Mouse (Mus musculus): Measurements from ENCODE around the gene Nhsl2. TPM values are rescaled to one million over a fixed set of nuclear protein-coding genes. Genes with fewer than 3 reads are reported as not detected.
A peak's percentile ranks its signal among the peaks of the same experiment; 100 is the strongest.
"Not testable (repeated sequence)": the region's sequence is repeated elsewhere in the genome, so short reads cannot be mapped to it uniquely, and the experiment has no call there.

Gene Nhsl2
- polyA plus RNA-seq, 1 experiment = 1.8 TPM

DNA sequence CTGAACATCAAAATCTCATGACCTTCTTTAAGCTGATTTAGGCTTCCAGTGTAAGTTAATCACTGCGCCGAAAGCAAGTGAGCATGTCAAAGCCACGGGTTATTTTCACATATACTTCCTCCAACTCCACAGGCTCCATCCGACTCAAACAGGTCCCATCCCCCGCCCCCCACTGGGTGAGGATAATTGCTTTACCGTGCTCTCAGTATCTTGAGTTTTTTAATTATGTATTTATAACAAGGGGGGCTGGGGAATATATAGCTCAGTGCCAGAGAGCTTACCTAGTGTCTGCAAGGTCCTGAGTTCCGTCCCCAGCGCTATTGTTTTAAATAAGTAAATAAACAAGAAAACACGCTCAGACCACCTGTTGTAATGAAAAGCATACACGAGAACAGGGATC, 231.9 kb downstream of the Nhsl2 start:
- TF ChIP-seq POLR2A (IDR thresholded peaks at IDR 0.05; ENCODE audit: low read depth, low read length) (no peak), CTCF (IDR thresholded peaks at IDR 0.05; ENCODE audit: extremely low read depth, insufficient read length, insufficient replicate concordance, low read depth, low read length) (no peak)
- H3K27ac ChIP-seq (ENCODE audit: insufficient read depth, low read depth, low read length) = no peak overlapping the region
- H3K27me3 ChIP-seq (ENCODE audit: control insufficient read depth, insufficient read depth, low read length) = no peaks in the 10 kb centered on the region
- WGBS = 62% methylated on average over 10 of the region's 10 CpGs
- no peaks in the 10 kb centered on the region for H3K36me3 ChIP-seq (ENCODE audit: control insufficient read depth, insufficient read depth, low read length)
- no peaks in the 10 kb centered on the region; the same call in 1 of the 2 replicates for H3K4me1 ChIP-seq (ENCODE audit: control insufficient read depth, insufficient read depth, insufficient read length, low read length)
- H3K4me3 ChIP-seq (ENCODE audit: low read depth, low read length) = no peak overlapping the region

DNA sequence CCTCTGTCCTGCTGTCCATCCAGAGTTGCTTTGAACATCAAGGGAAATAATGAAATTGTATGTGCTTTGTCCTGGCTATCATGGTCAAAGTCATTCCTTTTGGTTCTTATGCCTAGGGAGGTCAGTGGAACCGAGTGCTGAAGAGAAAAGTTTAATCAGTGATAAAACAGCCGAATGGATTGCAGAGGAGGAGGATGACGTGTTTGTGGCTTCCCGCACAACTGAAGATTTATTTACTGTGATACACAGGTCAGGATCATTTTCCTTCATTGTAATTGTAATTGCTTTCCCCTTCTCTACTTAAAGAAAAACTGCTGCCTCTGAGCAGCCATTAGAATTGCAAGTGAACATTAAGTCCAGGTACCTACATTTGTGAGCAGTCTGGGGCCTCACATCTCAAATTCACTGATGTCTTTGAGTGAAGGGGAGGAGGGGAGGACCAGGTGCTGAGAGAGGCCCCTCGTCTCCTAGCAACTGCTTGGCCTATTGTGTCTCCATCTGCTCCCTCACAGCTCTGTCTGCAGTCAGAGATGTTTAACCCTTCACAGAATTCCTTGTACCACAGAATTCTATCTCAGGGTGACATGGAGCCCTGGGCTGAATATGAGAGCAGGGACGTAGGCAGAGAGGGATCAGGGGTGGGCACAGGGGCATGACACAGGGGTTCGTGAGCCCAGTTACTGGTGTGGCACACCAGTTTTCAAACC, 232.5 kb downstream of the Nhsl2 start:
- Histone ChIP-seq H3K27ac (ENCODE audit: insufficient read depth, low read depth, low read length) (no peak overlapping the region), H3K27me3 (ENCODE audit: control insufficient read depth, insufficient read depth, low read length) (no peaks in the 10 kb centered on the region), H3K36me3 (ENCODE audit: control insufficient read depth, insufficient read depth, low read length) (no peaks in the 10 kb centered on the region), H3K4me3 (ENCODE audit: low read depth, low read length) (no peak overlapping the region), H3K4me1 (ENCODE audit: control insufficient read depth, insufficient read depth, insufficient read length, low read length) (peaks cover 3% of the 10 kb centered on the region; the same call in 1 of the 2 replicates)
- 71% methylated on average over 7 of the region's 7 CpGs for WGBS
- TF ChIP-seq POLR2A (IDR thresholded peaks at IDR 0.05; ENCODE audit: low read depth, low read length) = no peak
- no peak for TF ChIP-seq CTCF (IDR thresholded peaks at IDR 0.05; ENCODE audit: extremely low read depth, insufficient read length, insufficient replicate concordance, low read depth, low read length)

DNA sequence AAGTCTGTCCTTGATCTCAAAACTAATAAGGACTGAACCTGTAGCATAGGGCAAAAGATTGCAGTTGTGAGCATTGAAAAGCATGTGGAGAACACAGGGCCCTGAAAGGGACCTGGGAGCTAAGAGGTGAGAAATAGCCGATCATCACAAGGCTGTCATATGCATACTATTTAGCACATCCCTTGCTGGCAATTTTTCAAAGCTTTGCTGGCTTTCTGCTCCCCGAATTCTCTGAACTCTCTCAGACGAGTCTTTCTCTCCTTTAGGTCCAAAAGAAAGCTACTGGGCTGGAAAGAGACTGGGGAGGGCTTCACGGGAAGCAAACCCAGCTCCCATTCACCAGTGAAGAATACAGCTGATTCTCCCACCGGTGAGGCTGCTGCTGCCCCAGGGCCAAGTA, 233.2 kb downstream of the Nhsl2 start:
- Histone ChIP-seq H3K27me3 (ENCODE audit: control insufficient read depth, insufficient read depth, low read length) (no peaks in the 10 kb centered on the region), H3K4me1 (ENCODE audit: control insufficient read depth, insufficient read depth, insufficient read length, low read length) (peaks cover 3% of the 10 kb centered on the region; the same call in 1 of the 2 replicates), H3K27ac (ENCODE audit: insufficient read depth, low read depth, low read length) (no peak overlapping the region), H3K36me3 (ENCODE audit: control insufficient read depth, insufficient read depth, low read length) (no peaks in the 10 kb centered on the region), H3K4me3 (ENCODE audit: low read depth, low read length) (no peak overlapping the region)
- WGBS = 71% methylated on average over 5 of the region's 5 CpGs
- TF ChIP-seq CTCF (IDR thresholded peaks at IDR 0.05; ENCODE audit: extremely low read depth, insufficient read length, insufficient replicate concordance, low read depth, low read length) (no peak), POLR2A (IDR thresholded peaks at IDR 0.05; ENCODE audit: low read depth, low read length) (no peak)

DNA sequence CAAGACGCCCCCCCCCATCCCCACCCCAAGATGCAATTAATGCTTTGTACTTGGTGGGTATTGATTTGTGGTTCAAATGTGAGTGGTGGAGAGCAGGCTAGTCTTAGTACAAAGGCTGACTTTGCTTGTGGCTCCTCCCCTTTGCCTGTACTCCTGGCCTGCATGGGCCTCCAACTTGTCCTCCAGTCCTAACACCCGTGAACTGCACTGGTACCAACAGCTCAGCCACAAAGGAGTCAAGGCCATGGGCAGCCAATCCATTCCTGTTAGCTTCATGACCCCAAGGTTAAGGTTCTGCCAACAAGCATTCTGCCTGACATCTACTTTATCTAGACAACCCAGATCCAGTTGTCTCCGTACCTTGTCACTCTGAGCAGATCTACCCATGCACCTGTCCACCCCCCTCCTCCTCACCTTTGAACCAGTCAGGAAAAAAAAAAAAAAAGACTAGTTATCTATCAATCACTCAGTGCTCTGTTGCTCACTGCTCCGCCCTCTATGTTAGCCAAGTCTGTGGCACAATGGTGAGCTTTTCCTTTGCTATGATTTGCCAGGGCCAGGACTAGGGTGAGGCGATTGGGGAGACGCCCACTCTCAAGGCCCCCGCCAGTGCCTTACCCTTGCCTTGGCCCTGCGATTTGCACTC, 236.7 kb downstream of the Nhsl2 start:
- 46% methylated on average over 8 of the region's 8 CpGs for WGBS
- Histone ChIP-seq H3K27me3 (ENCODE audit: control insufficient read depth, insufficient read depth, low read length) (no peaks in the 10 kb centered on the region), H3K27ac (ENCODE audit: insufficient read depth, low read depth, low read length) (0 out of 2 replicates have a peak overlapping the region, but pooled peaks have one; percentile 6), H3K4me1 (ENCODE audit: control insufficient read depth, insufficient read depth, insufficient read length, low read length) (peaks cover 3% of the 10 kb centered on the region; the same call in 1 of the 2 replicates), H3K4me3 (ENCODE audit: low read depth, low read length) (no peak overlapping the region), H3K36me3 (ENCODE audit: control insufficient read depth, insufficient read depth, low read length) (no peaks in the 10 kb centered on the region)
- TF ChIP-seq POLR2A (IDR thresholded peaks at IDR 0.05; ENCODE audit: low read depth, low read length) (no peak), CTCF (IDR thresholded peaks at IDR 0.05; ENCODE audit: extremely low read depth, insufficient read length, insufficient replicate concordance, low read depth, low read length) (no peak)

DNA sequence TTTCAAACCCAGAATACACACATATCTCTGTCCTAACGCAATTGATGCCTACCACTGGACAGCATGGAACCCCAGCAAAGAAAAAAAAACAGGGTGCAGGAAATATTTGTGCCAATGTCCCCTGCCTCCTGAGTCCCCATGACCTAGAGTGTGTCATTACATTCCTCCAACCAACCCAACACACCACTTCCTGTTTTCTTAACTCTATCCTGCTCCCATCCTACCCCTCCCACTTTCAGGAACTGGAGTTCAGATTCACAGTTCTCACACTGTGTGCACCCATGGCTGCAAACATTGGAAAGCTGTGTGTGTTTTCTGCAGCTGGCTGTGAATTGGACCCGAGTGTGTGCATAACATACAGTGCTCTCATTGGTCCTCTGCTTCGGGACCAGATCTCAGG, 241.4 kb downstream of the Nhsl2 start:
- Histone ChIP-seq H3K27me3 (ENCODE audit: control insufficient read depth, insufficient read depth, low read length) (no peaks in the 10 kb centered on the region), H3K4me1 (ENCODE audit: control insufficient read depth, insufficient read depth, insufficient read length, low read length) (peaks cover 3% of the 10 kb centered on the region; the same call in 1 of the 2 replicates), H3K4me3 (ENCODE audit: low read depth, low read length) (no peak overlapping the region), H3K36me3 (ENCODE audit: control insufficient read depth, insufficient read depth, low read length) (no peaks in the 10 kb centered on the region), H3K27ac (ENCODE audit: insufficient read depth, low read depth, low read length) (no peak overlapping the region)
- WGBS = 68% methylated on average over 3 of the region's 3 CpGs
- TF ChIP-seq POLR2A (IDR thresholded peaks at IDR 0.05; ENCODE audit: low read depth, low read length) = no peak
- no peak for TF ChIP-seq CTCF (IDR thresholded peaks at IDR 0.05; ENCODE audit: extremely low read depth, insufficient read length, insufficient replicate concordance, low read depth, low read length)

GRCm38 (mm10) chrX:102094381-102094904, 245.3 kb downstream of the Nhsl2 start:
- H3K27me3 ChIP-seq (ENCODE audit: control insufficient read depth, insufficient read depth, low read length) = no peaks in the 10 kb centered on the region
- 70% methylated on average over 7 of the region's 7 CpGs for WGBS
- TF ChIP-seq POLR2A (IDR thresholded peaks at IDR 0.05; ENCODE audit: low read depth, low read length) (no peak), CTCF (IDR thresholded peaks at IDR 0.05; ENCODE audit: extremely low read depth, insufficient read length, insufficient replicate concordance, low read depth, low read length) (no peak)
- no peak overlapping the region for H3K27ac ChIP-seq (ENCODE audit: insufficient read depth, low read depth, low read length)
- H3K4me3 ChIP-seq (ENCODE audit: low read depth, low read length) = no peak overlapping the region
- no peaks in the 10 kb centered on the region for H3K36me3 ChIP-seq (ENCODE audit: control insufficient read depth, insufficient read depth, low read length)
- no peaks in the 10 kb centered on the region for H3K4me1 ChIP-seq (ENCODE audit: control insufficient read depth, insufficient read depth, insufficient read length, low read length)

- Histone ChIP-seq H3K36me3 (ENCODE audit: control insufficient read depth, insufficient read depth, low read length) (no peaks in the 10 kb centered on the region), H3K27me3 (ENCODE audit: control insufficient read depth, insufficient read depth, low read length) (no peaks in the 10 kb centered on the region), H3K4me1 (ENCODE audit: control insufficient read depth, insufficient read depth, insufficient read length, low read length) (no peaks in the 10 kb centered on the region), H3K4me3 (ENCODE audit: low read depth, low read length) (no peak overlapping the region), H3K27ac (ENCODE audit: insufficient read depth, low read depth, low read length) (no peak overlapping the region)
- 47% methylated on average over 7 of the region's 7 CpGs for WGBS
- TF ChIP-seq CTCF (IDR thresholded peaks at IDR 0.05; ENCODE audit: extremely low read depth, insufficient read length, insufficient replicate concordance, low read depth, low read length) (no peak), POLR2A (IDR thresholded peaks at IDR 0.05; ENCODE audit: low read depth, low read length) (no peak)
These were observed 252.7 kb downstream of the Nhsl2 start for GRCm38 (mm10) chrX:102101886-102102285.

- H3K36me3 ChIP-seq (ENCODE audit: control insufficient read depth, insufficient read depth, low read length); H3K4me3 ChIP-seq (ENCODE audit: low read depth, low read length); H3K27ac ChIP-seq (ENCODE audit: insufficient read depth, low read depth, low read length); H3K4me1 ChIP-seq (ENCODE audit: control insufficient read depth, insufficient read depth, insufficient read length, low read length); H3K27me3 ChIP-seq (ENCODE audit: control insufficient read depth, insufficient read depth, low read length): not testable (repeated sequence)
- WGBS = 63% methylated on average over 2 of the region's 2 CpGs
These were observed 254.6 kb downstream of the Nhsl2 start for GRCm38 (mm10) chrX:102103830-102104229.

DNA sequence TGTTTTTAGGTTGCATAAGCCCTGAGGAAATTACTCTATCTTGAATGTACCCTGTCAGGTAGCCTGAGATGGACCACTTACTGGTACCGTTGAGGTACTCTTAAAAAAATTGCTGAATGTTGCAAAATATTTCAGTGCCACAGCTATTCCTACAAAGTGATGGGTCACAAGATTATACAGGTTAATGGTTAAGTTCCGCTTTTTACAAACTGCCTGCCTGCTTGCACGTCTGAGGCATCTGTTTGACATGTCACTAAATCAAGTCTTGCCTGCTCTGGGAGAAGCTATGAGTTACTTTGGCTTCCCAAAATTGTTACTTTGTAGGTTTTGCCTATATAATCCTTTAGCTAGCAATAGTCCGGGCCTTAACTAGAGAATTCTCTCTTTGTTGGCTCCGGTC, 260.2 kb downstream of the Nhsl2 start:
- H3K4me3 ChIP-seq (ENCODE audit: low read depth, low read length); H3K27me3 ChIP-seq (ENCODE audit: control insufficient read depth, insufficient read depth, low read length); H3K27ac ChIP-seq (ENCODE audit: insufficient read depth, low read depth, low read length); H3K36me3 ChIP-seq (ENCODE audit: control insufficient read depth, insufficient read depth, low read length); H3K4me1 ChIP-seq (ENCODE audit: control insufficient read depth, insufficient read depth, insufficient read length, low read length): not testable (repeated sequence)
- 71% methylated on average over 5 of the region's 5 CpGs for WGBS

Measured in small intestine, adult 2 months (tissue).